Mouse (Mus musculus) left cerebral cortex, adult 8-10 months (tissue): ENCODE measurements around the gene Vcl. TPM values are rescaled to one million over a fixed set of nuclear protein-coding genes. Genes with fewer than 3 reads are reported as not detected.

Experiments
- DNase-seq, 2 experiments: peaks; one replicate each; pipeline ENCODE4 v3.0.0; 2022; ENCODE audit warnings: low spot score in 2 of 2
- total RNA-seq, 4 experiments: library from RNA; stranded (reverse); gene quantifications; 2 replicates each; pipeline ENCODE4 v1.2.4; 2022

The Vcl gene
- total RNA-seq, 4 experiments from 2014 or later: 21.1 to 23.8 (median 22.5) TPM

DNA sequence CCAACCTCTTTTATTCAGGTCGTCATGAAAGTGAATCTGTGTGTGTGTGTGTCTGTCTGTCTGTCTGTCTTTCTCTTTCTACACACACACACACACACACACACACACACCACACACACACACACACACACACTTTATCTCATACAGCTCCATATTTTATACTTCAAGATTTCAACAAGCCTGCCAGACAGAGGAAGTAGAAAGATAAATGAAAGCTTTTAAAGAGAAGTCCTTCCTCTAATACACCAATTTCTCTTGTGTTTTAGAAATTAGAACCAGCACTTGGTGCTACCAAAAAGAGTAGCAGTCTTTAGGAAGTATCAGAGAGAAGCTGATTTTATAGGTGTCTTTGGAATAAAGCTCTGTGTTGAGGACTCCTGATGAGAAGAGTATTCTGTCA lies 9.7 kb downstream of the Vcl start:
- DNase-seq: no peak

DNA sequence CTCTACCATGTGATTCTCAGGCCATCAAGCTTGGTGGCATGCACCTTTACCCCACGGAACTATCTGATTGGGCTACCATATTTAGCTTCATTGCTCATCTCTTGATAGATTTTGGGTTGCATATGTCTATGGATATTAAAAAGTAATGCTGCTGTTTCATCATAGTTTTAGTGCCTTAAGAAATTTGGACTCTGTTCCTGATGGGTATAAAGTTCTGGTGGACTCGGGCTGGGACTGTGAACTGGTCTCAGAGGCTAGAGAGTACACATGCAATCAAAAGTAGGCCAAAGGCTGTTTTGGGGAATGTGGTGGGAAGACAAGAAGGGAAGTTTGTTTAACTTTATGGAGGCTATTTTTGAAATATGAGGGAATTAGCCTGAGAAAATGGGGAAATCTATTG lies 16.1 kb downstream of the Vcl start:
- DNase-seq: no peak

DNA sequence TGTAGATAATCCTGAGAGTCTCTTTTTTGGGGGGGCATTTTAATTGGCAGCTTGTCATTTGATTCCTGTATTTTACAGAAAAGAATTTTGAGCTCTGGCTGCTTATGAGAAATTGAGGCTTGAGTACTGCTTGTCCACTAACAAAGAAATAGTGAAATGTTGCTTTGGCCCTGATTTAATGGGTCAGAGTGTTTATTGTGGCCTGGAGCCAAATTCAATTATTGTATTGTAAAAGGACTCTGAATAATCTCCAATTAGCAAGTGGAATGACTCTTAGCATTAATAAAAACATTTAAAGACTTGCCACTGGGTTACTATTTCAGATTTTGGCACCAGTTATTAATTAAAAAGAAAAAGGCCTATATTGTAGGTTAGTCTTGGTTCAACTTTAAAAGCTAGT lies 26.8 kb downstream of the Vcl start:
- no peak for DNase-seq

DNA sequence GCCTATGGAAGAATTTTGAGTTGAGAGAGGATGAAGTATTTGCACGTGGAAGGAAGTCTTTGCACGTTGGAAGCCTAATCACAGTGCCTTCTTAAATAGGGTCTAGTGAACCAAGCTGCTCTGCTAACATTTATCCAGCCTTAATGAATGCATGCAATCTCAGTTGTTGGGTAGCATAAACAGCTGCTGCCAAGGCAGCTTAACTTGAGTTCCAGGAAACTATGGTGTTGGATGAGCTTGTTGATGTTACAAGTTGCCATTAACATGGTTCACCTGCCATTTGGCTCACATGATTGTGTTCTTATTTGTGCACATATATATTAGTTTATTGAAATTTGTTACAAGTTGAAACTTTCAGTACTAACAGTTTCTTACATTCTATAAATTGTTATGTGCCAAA lies 29.8 kb downstream of the Vcl start:
- DNase-seq: no peak

DNA sequence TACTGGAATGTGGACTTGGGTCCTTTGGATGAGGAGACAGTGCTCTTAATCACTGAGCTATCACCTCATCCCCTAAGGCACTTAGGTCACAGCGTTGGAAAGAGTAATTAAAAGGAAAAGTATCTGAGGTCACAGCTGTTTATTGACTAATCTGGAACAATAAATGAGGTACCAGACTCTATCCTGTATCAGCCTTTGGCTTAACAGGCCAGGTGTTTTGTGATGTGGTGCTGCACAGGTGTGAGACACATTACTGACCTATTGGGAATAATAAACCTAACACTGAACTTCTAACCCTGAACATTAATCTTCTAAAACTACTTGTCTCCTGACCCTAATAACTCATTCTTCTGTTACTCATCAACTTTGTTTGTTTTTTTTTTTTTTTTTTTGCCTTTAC lies 33.3 kb downstream of the Vcl start:
- DNase-seq: no peak

DNA sequence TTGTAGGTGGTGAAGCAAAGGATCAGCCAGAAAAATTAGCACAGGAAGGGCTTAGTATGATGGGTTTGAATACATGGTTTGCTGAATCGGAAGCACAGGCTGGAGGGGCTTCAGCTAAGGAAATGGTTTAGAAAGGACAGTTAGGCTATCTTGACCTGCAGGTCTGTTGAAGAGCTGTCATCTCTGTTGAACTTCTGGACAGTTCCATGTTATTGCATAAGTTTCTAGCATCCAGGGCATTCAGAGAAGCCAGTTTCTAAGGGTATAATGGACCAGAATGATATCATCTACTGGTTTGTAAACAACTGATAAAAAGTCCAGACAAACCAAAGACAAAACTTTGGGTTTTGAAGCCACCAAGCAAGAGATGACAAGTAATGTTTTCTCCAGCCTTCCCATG lies 33.7 kb downstream of the Vcl start:
- no peak for DNase-seq

DNA sequence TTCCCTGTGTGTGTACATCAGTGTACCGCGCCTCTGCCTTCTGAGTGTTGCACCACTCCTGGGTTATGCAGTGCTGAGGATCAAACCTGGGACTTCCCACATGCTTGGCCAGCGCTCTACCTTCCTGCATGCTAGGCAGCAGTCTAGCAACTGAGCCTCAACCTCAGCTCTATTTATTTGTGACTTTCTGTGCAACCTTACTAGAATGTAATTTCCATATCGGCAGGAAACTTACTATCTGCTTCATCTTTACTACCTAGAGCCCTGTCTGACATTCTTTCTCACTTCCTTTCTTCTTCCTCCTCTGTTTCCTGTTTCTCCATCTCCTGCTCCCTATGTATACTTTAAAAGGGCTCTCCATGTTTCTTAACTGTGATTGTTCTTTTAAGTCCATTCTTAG lies 34.7 kb downstream of the Vcl start:
- no peak for DNase-seq

DNA sequence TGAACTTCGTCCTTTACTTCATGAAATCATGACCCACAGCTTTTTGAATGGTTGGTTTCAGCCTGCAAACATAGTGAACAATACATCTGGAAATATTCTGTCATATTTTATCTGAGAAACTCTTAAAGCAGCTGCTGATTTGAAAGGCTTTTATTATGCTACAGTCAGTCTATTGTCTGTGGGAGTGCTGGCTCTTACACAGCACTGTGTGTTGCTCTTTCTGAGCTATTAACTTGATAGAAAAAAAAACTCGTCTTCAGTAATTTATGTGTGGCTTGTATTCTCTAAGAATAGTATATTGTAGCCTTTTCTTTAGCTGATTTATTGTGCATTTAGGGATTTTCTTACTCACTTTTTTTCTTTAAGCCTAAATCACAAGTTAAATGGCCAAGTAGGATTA lies 35.1 kb downstream of the Vcl start:
- DNase-seq: no peak

DNA sequence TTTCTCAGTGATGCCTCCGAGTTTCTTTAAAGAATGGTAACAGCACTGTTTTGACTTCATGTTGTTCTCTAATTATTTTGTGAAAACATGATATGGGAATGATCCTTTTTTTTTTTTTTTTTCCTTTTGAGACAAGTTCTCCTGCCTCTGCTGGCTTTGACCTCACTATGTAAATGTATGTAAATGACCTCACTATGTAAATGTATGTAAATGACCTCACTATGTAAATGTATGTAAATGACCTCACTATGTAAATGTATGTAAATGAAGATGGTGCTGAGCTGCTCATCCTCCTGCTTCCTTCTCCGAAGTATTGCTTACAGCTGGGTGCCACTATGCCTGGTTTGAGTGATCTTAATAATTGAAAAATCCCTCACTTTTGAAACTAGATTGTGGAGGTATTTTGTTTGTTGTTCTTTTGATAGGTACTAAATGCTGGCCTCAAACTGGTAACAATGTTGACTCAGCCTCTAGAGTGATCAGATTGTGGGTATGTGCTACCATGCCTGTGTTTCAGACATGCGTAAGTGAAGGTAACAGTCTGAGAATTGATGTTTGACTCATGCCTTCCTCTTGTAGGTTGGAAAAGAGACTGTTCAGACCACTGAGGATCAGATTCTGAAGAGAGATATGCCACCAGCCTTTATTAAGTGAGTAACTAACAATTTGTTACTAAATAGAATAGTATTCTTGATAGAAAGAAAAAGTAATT lies 37.9 kb downstream of the Vcl start:
- no peak for DNase-seq

DNA sequence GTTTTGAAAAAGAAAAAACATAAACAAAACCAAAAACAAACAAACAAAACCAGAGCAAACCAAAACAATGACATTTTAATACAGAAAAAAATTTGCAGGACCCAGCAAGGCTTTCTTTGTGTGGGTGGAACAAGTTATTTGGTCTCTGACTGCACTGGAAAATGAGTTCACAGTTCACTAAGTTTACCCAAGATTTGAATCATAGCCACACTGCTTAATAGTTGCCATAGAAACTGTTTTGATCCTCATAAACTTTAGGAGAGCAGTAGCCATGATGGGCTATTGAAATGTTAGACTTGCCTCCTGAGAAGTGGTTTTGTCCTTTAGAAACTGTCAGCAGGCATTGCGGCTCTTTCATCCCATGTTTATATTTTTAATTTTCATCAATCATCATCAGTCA lies 39.9 kb downstream of the Vcl start:
- no peak for DNase-seq

DNA sequence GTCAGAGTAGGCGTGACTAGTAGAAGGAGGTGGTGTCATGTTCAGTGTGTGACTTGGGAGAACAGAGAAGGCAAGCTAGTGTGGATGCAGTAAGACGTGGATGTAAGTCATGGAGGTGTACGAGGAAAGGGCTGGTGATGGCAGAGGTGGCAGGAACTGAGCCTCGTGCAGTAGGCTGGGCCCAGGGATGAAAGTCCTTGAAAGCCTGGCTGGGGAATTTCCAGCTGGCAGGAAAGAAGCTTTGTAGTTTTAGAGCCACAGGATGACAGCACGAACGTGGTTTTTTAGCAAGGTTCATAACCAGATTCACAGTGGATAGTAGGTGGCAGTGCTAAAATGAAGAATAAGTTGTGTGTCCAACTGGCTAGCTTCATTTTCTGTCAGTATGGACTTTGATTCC lies 41.2 kb downstream of the Vcl start:
- DNase-seq: no peak

DNA sequence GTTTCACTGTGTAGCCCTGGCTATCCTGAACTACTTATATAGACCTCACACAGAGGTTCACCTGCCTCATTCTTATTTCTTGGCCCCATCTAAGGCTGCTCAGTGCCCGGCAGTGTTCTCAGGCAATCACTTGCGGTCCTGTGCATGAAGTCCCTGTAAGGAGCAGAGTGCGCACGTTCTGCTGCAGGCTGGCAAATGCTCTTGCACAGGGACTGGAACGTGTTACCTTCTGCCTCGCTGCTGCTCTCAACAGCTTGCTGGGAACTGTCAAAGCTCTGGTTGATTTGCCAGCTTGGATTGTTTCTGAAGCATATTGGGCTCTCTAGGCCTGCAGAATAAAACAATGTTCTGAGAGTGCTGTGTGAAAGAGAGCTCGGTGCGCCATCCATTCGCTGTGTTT lies 41.7 kb downstream of the Vcl start:
- peak in 1 of 2 experiments; percentile 15 for DNase-seq

DNA sequence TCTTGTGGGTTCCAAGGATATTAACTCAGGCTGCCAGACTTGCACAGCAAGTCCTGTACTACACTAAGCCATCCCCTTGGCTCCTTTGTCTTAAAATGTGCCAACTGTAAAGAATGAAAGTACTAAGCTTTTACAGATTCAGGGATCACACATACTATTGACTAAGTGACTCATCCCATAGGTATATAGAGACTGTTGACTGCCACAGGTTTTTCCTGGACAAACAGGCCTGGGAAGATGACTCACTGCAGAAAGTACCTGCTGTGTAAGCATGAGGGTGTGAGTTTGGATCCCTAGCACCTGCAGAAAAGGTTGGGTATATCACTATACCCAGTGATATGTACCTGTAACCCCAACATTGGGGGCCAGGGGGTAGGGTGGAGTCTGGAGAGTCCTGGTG lies 44.6 kb downstream of the Vcl start:
- no peak for DNase-seq

DNA sequence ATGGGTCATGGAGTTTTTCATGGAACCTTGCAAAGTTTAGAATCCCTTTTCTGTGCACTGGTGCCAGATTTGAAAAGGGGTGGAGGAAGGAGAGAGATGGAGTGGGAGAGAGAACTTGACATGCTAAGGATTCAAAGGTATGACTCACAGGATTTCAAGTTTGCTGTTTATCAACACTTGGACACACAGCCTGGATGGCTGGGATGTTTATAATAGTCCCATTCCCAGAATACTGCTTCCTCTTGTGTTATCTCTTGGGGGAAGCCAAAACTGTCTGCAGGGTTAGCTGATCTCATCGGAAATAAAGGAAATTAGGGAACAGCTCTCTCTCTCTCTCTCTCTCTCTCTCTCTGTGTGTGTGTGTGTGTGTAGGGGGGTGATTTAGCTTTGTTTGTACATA lies 47.5 kb downstream of the Vcl start:
- no peak for DNase-seq

DNA sequence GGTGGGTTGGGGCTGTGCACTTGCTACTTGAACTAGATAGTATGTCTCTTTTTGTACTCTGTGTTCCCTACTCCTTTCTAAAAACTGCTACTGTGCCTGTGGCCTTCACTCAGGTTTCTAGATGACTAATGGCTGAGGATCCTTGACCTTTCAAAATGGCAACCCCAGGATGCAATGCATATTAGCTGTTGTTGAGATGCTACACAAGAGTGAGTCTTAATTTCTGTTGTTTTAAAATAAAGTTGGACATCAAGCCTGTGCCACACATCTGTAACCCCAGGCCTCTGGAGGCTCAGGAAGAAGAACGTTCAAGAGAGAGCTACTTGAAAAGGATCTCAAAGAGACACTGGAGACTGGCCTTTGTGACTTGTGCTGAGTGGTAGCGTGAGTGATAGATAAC lies 48.5 kb downstream of the Vcl start:
- no peak for DNase-seq

DNA sequence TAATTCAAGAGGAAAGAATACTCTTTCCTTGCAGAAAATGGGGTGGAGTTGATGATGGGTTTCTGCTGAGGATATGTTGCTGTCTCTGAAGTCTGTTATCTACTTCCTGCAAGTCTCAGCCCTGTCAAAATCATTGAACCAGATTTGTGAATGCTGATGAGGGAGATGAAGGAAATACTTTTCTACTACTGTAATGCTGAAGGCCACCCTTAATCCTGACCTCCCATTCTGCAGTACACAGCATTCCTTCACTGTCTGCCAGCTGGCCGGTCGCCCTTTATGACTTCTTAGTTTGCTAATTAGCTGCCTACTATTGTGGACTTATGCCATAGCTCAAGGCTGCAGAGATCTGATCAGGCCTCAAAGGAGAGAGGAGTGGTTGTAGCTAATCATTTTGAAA lies 54.6 kb downstream of the Vcl start:
- peak in 1 of 2 experiments; percentile 36 for DNase-seq

DNA sequence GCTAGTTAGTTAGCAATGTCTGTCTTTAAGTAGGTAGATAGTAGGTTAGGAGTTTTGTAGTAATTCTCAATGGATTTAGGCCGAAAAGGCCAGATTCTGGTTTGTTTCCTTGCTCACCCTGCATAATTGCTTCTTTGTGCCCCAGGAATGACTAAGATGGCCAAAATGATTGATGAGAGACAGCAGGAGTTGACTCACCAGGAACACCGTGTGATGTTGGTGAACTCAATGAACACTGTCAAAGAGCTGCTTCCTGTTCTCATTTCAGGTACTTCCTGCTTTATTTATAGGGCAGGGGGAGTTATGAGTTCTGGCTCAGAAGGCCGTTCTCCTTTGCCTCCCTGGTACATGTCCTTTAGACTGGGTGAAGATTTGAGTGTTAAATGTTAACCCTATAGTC lies 56.3 kb downstream of the Vcl start:
- DNase-seq: no peak

DNA sequence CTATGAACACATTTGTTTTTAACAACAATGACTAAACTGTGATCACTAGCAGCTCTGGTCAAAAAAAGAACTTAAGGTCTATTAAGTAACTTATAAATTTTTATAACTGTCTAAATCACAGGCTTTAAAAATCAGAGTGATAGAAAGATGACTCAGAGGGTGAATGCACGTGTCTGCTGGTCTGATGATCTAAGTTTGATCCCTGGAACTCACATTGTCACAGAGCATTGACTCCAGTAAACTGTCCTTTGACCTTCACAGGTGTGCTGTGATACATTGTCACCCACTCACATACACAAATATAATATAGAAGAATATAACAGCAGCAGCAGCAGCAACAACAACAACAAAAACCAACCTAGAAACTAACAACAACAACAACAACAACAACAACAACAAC lies 62.3 kb downstream of the Vcl start:
- no peak for DNase-seq

DNA sequence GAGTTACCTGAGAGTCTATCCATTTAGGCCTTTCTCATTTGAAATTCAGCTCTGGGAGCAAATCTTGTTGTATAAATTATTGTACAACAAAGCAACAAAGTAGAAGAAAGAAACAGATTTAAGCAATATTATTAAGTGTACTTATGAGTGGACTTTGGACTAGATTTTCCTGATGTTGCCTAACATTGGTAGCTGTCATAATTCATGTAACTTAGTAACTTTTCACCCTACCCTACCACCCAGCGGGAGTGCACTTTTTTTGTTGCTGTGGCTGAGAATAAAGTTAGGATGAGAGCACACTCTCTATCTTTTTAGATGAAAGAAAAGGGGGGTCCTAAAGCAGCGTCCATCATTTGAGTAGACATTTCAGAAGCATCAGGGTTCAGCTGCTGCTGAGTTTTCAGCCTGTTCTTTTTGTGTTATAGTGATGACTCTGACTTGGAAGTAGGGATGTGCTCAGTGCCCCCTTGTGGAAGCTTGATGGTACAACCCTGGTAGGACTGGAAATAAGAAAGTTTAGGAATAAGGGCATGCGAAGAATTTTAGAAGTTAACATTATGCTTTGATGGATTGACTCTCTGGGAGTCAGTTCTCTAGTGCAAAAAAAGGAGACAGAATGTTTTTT lies 64.0 kb downstream of the Vcl start:
- DNase-seq: no peak

DNA sequence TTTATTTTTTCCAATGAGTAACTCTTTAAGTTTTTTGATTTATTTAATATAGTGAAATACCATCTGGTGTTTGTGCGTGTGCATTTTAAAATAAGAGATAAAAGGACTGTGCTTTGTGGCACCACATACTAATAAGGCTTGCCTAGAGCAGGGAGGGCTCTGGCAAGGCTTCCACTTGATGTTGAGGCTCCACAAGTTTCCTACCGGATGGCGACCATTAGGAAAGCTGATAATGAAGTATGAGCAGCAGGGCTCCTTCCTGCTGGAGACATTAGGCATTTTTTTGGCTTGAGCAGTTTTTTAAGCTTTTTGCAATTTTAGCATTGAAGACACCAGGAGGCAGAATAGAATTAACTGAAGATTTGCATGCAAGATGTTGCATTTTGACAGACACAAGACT lies 65.3 kb downstream of the Vcl start:
- no peak for DNase-seq

DNA sequence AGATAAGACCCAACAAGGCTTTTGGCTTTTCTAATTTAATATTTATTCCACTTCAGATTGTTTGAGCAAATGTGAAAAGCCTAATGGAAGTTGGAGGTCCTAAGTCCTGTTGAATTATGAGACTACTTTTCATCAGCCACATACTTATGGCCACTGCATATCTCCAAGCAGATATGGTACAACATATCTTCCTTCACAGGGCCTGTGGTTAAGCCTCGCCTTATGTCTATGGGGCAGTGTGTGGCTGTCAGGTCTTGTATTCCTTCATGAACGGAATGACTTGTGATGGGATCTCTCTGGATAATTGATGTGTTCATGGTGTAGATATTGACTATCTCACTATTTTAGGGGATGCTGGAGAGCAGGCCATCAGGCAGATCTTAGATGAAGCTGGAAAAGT lies 66.3 kb downstream of the Vcl start:
- no peak for DNase-seq

DNA sequence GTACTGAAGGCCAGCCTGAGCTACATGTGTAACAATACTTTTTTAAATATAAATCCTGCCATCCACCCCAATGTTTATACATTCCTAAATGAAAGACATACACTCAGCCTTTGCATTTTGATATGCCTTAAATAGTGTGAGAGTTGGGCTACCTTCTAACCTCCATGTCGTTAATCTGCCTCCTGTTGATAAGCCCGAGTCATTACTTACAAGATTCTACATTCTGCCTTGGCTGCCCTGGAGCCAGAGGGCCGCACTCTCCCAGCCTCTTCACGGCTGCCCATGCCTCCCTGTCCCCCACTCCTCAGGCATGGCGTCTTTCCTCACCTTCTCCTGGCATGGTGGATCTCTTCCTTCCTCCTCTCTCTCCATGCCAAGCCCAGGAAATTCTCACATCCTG lies 67.2 kb downstream of the Vcl start:
- no peak for DNase-seq

DNA sequence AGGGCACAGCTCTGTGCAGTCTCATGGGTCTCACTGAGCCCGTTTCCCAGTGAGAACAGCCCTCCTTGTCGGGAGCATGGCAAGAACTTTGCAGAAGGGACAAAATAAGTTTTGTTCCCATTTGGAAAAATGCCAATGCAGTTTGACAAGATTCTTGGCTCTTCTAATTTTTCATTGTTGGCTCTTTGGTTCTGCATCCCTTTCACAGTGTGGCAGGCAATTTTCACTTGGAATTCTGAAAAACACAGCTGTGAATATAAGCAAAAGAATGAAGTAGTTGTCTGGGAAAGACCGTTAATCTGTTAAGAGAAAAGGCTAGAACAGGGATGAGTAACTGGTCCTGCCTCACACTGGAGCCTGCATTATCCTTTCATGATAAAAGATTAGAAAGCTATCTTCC lies 68.3 kb downstream of the Vcl start:
- DNase-seq: no peak

DNA sequence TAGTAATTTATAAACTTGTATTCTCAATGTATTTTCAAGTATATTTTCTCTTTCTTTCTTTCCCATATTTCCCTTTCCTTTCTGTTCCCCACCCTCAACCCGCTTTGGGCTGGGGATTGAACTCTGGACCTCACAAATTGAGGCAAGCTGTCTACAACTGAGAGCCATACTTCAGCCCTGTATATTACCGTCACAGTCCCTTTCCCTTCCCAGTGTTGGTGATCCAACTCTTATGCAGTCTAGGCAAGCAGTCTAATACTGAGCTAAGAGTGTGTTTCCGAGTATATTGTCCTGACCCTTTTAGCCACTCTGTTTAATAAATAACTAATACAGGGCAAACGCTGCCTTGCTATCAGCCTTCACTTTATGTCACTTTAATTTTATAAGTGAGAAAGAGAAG lies 70.4 kb downstream of the Vcl start:
- DNase-seq: no peak
